Mouse (Mus musculus): ENCODE measurements at regions not wholly inside any gene's neighbourhood (a gene's known extent, or its start where the extent isn't known, plus 50 kb on each side); places are given as distances from the start of the nearest gene placed in this dataset.

DNA sequence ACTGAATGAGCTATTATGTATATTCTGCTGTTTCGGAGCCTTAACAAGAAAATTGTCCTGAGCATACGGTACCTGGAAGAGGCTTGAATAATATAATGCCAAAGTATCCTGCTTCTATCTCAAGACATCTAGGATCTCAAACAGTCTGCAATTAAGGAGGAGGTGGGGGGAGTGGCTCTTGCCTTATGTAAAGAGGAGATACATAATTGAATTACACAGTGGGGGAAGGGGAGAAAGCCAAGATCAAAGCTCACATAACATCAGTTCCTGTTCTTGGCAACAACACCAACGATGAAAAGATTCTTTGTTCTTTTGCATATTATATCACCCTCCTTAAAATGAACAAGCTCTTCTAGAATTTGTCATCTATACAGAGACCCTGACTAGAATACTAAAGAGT lies 512.4 kb upstream of the Zeb2 start (continued):
- TF ChIP-seq UBTF (IDR thresholded peaks at IDR 0.05; ENCODE audit: borderline replicate concordance, insufficient read depth, low read depth, low read length) = no peak
- TF ChIP-seq ZMIZ1 (IDR thresholded peaks at IDR 0.05; ENCODE audit: low read depth, low read length) = no peak
- TF ChIP-seq NELFE (IDR thresholded peaks at IDR 0.05; ENCODE audit: low read depth, low read length) = no peak
- TF ChIP-seq RAD21 (IDR thresholded peaks at IDR 0.05; ENCODE audit: low read depth, low read length) = no peak
- TF ChIP-seq CHD2 (IDR thresholded peaks at IDR 0.05; ENCODE audit: low read length) = no peak

- no peaks in the 10 kb centered on the region for H3K9me3 ChIP-seq (replicated peaks; ENCODE audit: insufficient read depth, low read length)
- no peaks in the 10 kb centered on the region for H3K79me2 ChIP-seq (ENCODE audit: control insufficient read depth, insufficient read depth, low read length, poor library complexity)
- no peaks in the 10 kb centered on the region for H3K4me1 ChIP-seq (ENCODE audit: control insufficient read depth in 1 of 2, insufficient read depth in 2 of 2, low read length in 2 of 2)
- H3K4me3 ChIP-seq (ENCODE audit: control insufficient read depth in 1 of 2, insufficient read depth in 1 of 2, low read depth in 2 of 2, low read length in 2 of 2) = no peak overlapping the region
- TF ChIP-seq TCF12 (IDR thresholded peaks at IDR 0.05; ENCODE audit: low read depth, low read length) (no peak), UBTF (IDR thresholded peaks at IDR 0.05; ENCODE audit: borderline replicate concordance, insufficient read depth, low read depth, low read length) (no peak), MYB (IDR thresholded peaks at IDR 0.05; ENCODE audit: low read depth, low read length) (no peak), ZMIZ1 (IDR thresholded peaks at IDR 0.05; ENCODE audit: low read depth, low read length) (no peak), MAFK (IDR thresholded peaks at IDR 0.05; ENCODE audit: borderline replicate concordance, low read depth, low read length) (no peak), NRF1 (IDR thresholded peaks at IDR 0.05; ENCODE audit: insufficient read depth, low read depth, low read length, poor library complexity, severe bottlenecking) (no peak), TBP (IDR thresholded peaks at IDR 0.05; ENCODE audit: low read depth, low read length) (no peak), ZKSCAN1 (IDR thresholded peaks at IDR 0.05; ENCODE audit: low read depth, low read length) (no peak)
- no peaks in the 10 kb centered on the region for H3K27me3 ChIP-seq (ENCODE audit: control insufficient read depth in 1 of 2, insufficient read depth in 2 of 2, low read length in 2 of 2)
- H3K36me3 ChIP-seq (ENCODE audit: control insufficient read depth in 1 of 2, insufficient read depth in 2 of 2, low read length in 2 of 2) = no peaks in the 10 kb centered on the region
- H3K27ac ChIP-seq (ENCODE audit: control insufficient read depth, low read depth, low read length) = no peak overlapping the region
- DNase-seq (ENCODE audit: low read depth, low spot score) = no peak
- H3K9ac ChIP-seq (ENCODE audit: control insufficient read depth, low read depth, low read length, poor library complexity, severe bottlenecking) = no peak overlapping the region
These were observed 505.9 kb upstream of the Zeb2 start for GRCm38 (mm10) chr2:45623056-45623455.

- Histone ChIP-seq H3K27me3 (ENCODE audit: control insufficient read depth in 1 of 2, insufficient read depth in 2 of 2, low read length in 2 of 2) (no peaks in the 10 kb centered on the region), H3K9me3 (replicated peaks; ENCODE audit: insufficient read depth, low read length) (no peaks in the 10 kb centered on the region), H3K27ac (ENCODE audit: control insufficient read depth, low read depth, low read length) (no peak overlapping the region), H3K4me3 (ENCODE audit: control insufficient read depth in 1 of 2, insufficient read depth in 1 of 2, low read depth in 2 of 2, low read length in 2 of 2) (no peak overlapping the region), H3K4me1 (ENCODE audit: control insufficient read depth in 1 of 2, insufficient read depth in 2 of 2, low read length in 2 of 2) (no peaks in the 10 kb centered on the region), H3K79me2 (ENCODE audit: control insufficient read depth, insufficient read depth, low read length, poor library complexity) (no peaks in the 10 kb centered on the region), H3K9ac (ENCODE audit: control insufficient read depth, low read depth, low read length, poor library complexity, severe bottlenecking) (no peak overlapping the region), H3K36me3 (ENCODE audit: control insufficient read depth in 1 of 2, insufficient read depth in 2 of 2, low read length in 2 of 2) (no peaks in the 10 kb centered on the region)
- no peak for DNase-seq (ENCODE audit: low read depth, low spot score)
- TF ChIP-seq TAL1 (IDR thresholded peaks at IDR 0.05; ENCODE audit: low read length) (no peak), MYB (IDR thresholded peaks at IDR 0.05; ENCODE audit: low read depth, low read length) (no peak), TCF12 (IDR thresholded peaks at IDR 0.05; ENCODE audit: low read depth, low read length) (no peak), POLR2AphosphoS2 (IDR thresholded peaks at IDR 0.05; ENCODE audit: low read length) (no peak), CHD1 (IDR thresholded peaks at IDR 0.05; ENCODE audit: low read depth, low read length) (no peak), GATA1 (IDR thresholded peaks at IDR 0.05; ENCODE audit: low read depth, low read length) (no peak), RCOR1 (IDR thresholded peaks at IDR 0.05; ENCODE audit: low read depth, low read length) (no peak), ETS1 (IDR thresholded peaks at IDR 0.05; ENCODE audit: low read depth, low read length) (no peak), KAT2A (conservative IDR thresholded peaks at IDR 0.05; ENCODE audit: low read depth, low read length) (no peak), RAD21 (IDR thresholded peaks at IDR 0.05; ENCODE audit: low read depth, low read length) (no peak), MXI1 (IDR thresholded peaks at IDR 0.05; ENCODE audit: low read depth, low read length) (no peak), POLR2A (IDR thresholded peaks at IDR 0.05; ENCODE audit: control insufficient read depth in 1 of 2, insufficient read depth in 1 of 2, low read depth in 1 of 2, low read length in 2 of 2, poor library complexity in 1 of 2) (no peak), GABPA (IDR thresholded peaks at IDR 0.05; ENCODE audit: low read depth, low read length) (no peak), SIN3A (IDR thresholded peaks at IDR 0.05; ENCODE audit: low read length) (no peak), MAX (IDR thresholded peaks at IDR 0.05; ENCODE audit: low read length) (no peak)
These were observed 491.7 kb upstream of the Zeb2 start for GRCm38 (mm10) chr2:45608926-45609325.
